In genomic region chr9:57831267-57832082, GRCm38 (mm10) we compare ENCODE assay signal across 8 mouse cellular contexts. TPM values are rescaled to one million over a fixed set of nuclear protein-coding genes. Genes with fewer than 3 reads are reported as not detected.
DNase-seq lines count a peak whose midpoint lies in the region; ATAC-seq and TF ChIP-seq lines count a peak whose summit lies in the region.

No protein-coding gene starts in this region.

- 0 out of 2 replicates have a peak overlapping the region, but pooled peaks have one; percentile 0 for H3K4me3 ChIP-seq in cortical plate, adult 2 months (ENCODE audit: insufficient read depth, low read length)
- peak overlapping the region; percentile 14 for H3K4me3 ChIP-seq in hindbrain, postnatal 0 days (ENCODE audit: low read length)
- peak overlapping the region; percentile 3; the same call in 1 of the 2 replicates for H3K4me3 ChIP-seq in left cerebral cortex, adult 2 months

- H3K27me3 ChIP-seq in hindbrain, postnatal 0 days (ENCODE audit: insufficient read depth, low read length) = no peaks in the 10 kb centered on the region

- H3K27ac ChIP-seq in cortical plate, adult 2 months (ENCODE audit: insufficient read depth, low read length) = no peak overlapping the region
- H3K27ac ChIP-seq in hindbrain, postnatal 0 days = peak overlapping the region; percentile 22; the same call in 1 of the 2 replicates
- H3K27ac ChIP-seq in left cerebral cortex, adult 2 months = no peak overlapping the region

- 0 out of 2 replicates have a peak overlapping the region, but pooled peaks have one; percentile 21 for H3K9ac ChIP-seq in hindbrain, postnatal 0 days (replicated peaks; ENCODE audit: low read length)

- no peak for TF ChIP-seq CTCF in cortical plate, adult 2 months (IDR thresholded peaks at IDR 0.05; ENCODE audit: extremely low read depth, insufficient read depth, low read length)
- TF ChIP-seq CTCF in hindbrain, postnatal 0 days (IDR thresholded peaks at IDR 0.05; ENCODE audit: low read depth) = no peak
- no peak; the same call in 1 of the 2 replicates for TF ChIP-seq CTCF in left cerebral cortex, adult 2 months (IDR thresholded peaks at IDR 0.05)

- WGBS in hindbrain, postnatal 0 days = 3% methylated on average over 24 of the region's 24 CpGs

- H3K9me3 ChIP-seq in hindbrain, postnatal 0 days (ENCODE audit: low read length) = no peaks in the 10 kb centered on the region

- peak; percentile 87 for DNase-seq in ZHBTc4 (ENCODE audit: low read depth, low spot score)
- DNase-seq in gastrocnemius, adult 8-10 months (ENCODE audit: low spot score in 2 of 2) = peak; percentile 82 to 89
- peak; percentile 96 for DNase-seq in hindbrain, postnatal 0 days (ENCODE audit: low spot score)
- DNase-seq in left cerebral cortex, adult 2 months (ENCODE audit: extremely low spot score in 1 of 2, low spot score in 2 of 2) = peak; percentile 90 to 91
- peak; percentile 94 to 95 for DNase-seq in right cerebral cortex, postnatal 10 days (ENCODE audit: low spot score in 2 of 2)
- DNase-seq in urinary bladder, postnatal 25 days (ENCODE audit: low spot score) = peak; percentile 96

- peaks cover 4% of the 10 kb centered on the region; the same call in 1 of the 2 replicates for H3K4me1 ChIP-seq in cortical plate, adult 2 months (ENCODE audit: control insufficient read depth, insufficient read depth, low read length)
- H3K4me1 ChIP-seq in hindbrain, postnatal 0 days (ENCODE audit: insufficient read depth, low read length) = peaks cover 19% of the 10 kb centered on the region

- peak; percentile 89 for ATAC-seq in hindbrain, postnatal 0 days
- ATAC-seq in megakaryocyte, adult 5-6 weeks (ENCODE audit: poor library complexity, severe bottlenecking) = peak; percentile 82

- TF ChIP-seq POLR2A in cortical plate, adult 2 months (IDR thresholded peaks at IDR 0.05; ENCODE audit: extremely low read depth, insufficient read depth, low read length) = no peak

- no peaks in the 10 kb centered on the region for H3K36me3 ChIP-seq in hindbrain, postnatal 0 days (ENCODE audit: insufficient read depth, low read length)

- H3K4me2 ChIP-seq in hindbrain, postnatal 0 days (ENCODE audit: low read depth, low read length) = peak overlapping the region; percentile 46

- intact Hi-C loops in left cerebral cortex, adult 2 months (cut with DNase I) = no loop called here

RNA-seq across cellular contexts. Expression of gene Arid3b, which starts 5.1 kb away (rescaled TPM):
- 7.7 and 8.5 TPM in 2 replicates for polyA plus RNA-seq in cortical plate, adult 2 months (2012; rRNA removed)
- total RNA-seq in gastrocnemius, adult 8-10 months (2022) = 1 to 10 TPM; 3.1 to 6.0 (median 4.4) TPM
- total RNA-seq in hindbrain, postnatal 0 days (2014; rRNA removed) = 7.7 TPM in 2 replicates
- polyA plus RNA-seq in hindbrain, postnatal 0 days (2015; fragmentation: Nextera tagmentation; extraction: Ambion mirVana) = 4.3 and 4.4 TPM in 2 replicates
- total RNA-seq in left cerebral cortex, adult 2 months (2021) = 10 to 100 TPM; 10.9 to 14.8 TPM
- 23.0 and 23.7 TPM in 2 replicates for total RNA-seq in megakaryocyte, adult 5-6 weeks (2015)
- 7.6 and 12.6 TPM in 2 replicates for total RNA-seq in megakaryocyte, adult 5-6 weeks (2017)
